Mouse (Mus musculus) embryonic facial prominence, embryonic 11.5 days (tissue): ENCODE results near the gene Utf1. TPM values are rescaled to one million over a fixed set of nuclear protein-coding genes. Genes with fewer than 3 reads are reported as not detected.

Experiments
- ATAC-seq: fragments of 200-750 bp; cut with Nextera tagmentation; replicated peaks from 2 replicates; pipeline ENCODE4 v1.8.0; 2017; ENCODE audit warnings: low read depth; ENCODE audit not compliant: insufficient number of reproducible peaks, low FRiP score, low TSS enrichment
- DNase-seq: peaks from one replicate; pipeline ENCODE4 v3.0.0-alpha.2; 2015; ENCODE audit warnings: low spot score
- H3K27ac ChIP-seq: fragments of 300-500 bp; sonication (generic); replicated peaks from 2 replicates; pipeline ENCODE4 v1.5.1; 2014; ENCODE audit warnings: mild to moderate bottlenecking, low read depth, low read length, control low read depth
- H3K27me3 ChIP-seq: fragments of 300-500 bp; sonication (generic); 2 replicates; pipeline ENCODE4 v1.6.1; 2014; ENCODE audit warnings: mild to moderate bottlenecking, low read length, moderate library complexity, mixed read lengths; ENCODE audit not compliant: control insufficient read depth, insufficient read depth
- H3K36me3 ChIP-seq: fragments of 300-500 bp; sonication (generic); replicated peaks from 2 replicates; pipeline ENCODE4 v1.6.1; 2014; ENCODE audit warnings: low read depth, mild to moderate bottlenecking, low read length, moderate library complexity, mixed read lengths; ENCODE audit not compliant: control insufficient read depth, insufficient read depth
- H3K4me1 ChIP-seq: fragments of 300-500 bp; sonication (generic); 2 replicates; pipeline ENCODE4 v1.6.1; 2014; ENCODE audit warnings: low read length, mixed read lengths; ENCODE audit not compliant: control insufficient read depth, insufficient read depth
- H3K4me2 ChIP-seq: fragments of 300-500 bp; sonication (generic); 2 replicates; pipeline ENCODE4 v1.6.1; 2014; ENCODE audit warnings: low read depth, mild to moderate bottlenecking, control low read depth, low read length, moderate library complexity
- H3K4me3 ChIP-seq: fragments of 300-500 bp; sonication (generic); 2 replicates; pipeline ENCODE4 v1.5.1; 2014; ENCODE audit warnings: low read depth, low read length, control low read depth
- H3K9ac ChIP-seq: fragments of 300-500 bp; sonication (generic); replicated peaks from 2 replicates; pipeline ENCODE4 v1.6.1; 2014; ENCODE audit warnings: mild to moderate bottlenecking, control low read depth, low read length
- H3K9me3 ChIP-seq: fragments of 300-500 bp; sonication (generic); replicated peaks from 2 replicates; pipeline ENCODE4 v1.6.1; 2016; ENCODE audit warnings: mild to moderate bottlenecking, low read length, inconsistent platforms, mixed read lengths; ENCODE audit not compliant: control insufficient read depth
- WGBS: fragments of 180-500 bp; shearing (Covaris S2); extraction: QIAGEN DNeasy Blood & Tissue Kit; methylation state at CpG from one replicate; pipeline ENCODE4 v1.1.7; 2014; 5-methylcytosine and 5-hydroxymethylcytosine counted together
- polyA plus RNA-seq: library from polyadenylated mRNA; unstranded; fragments of >200 nt; fragmentation: Nextera tagmentation; extraction: Ambion mirVana; gene quantifications from 2 replicates; pipeline ENCODE4 v1.2.1, GENCODE M21; 2014

The Utf1 gene
- polyA plus RNA-seq, 1 experiment from 2014 or later: not detected

GRCm38 (mm10) chr7:139969348-139970130 lies 25.9 kb downstream of the Utf1 start:
- 31% methylated on average over 9 of the region's 10 CpGs for WGBS
- H3K4me1 ChIP-seq: no peaks in the 10 kb centered on the region
- no peaks in the 10 kb centered on the region for H3K27me3 ChIP-seq
- no peaks in the 10 kb centered on the region for H3K9me3 ChIP-seq
- H3K4me3 ChIP-seq: no peak overlapping the region
- DNase-seq (peak; percentile 86), ATAC-seq (no peak)
- H3K27ac ChIP-seq: no peak overlapping the region
- no peak overlapping the region for H3K9ac ChIP-seq
- no peak overlapping the region for H3K4me2 ChIP-seq
- no peaks in the 10 kb centered on the region for H3K36me3 ChIP-seq

GRCm38 (mm10) chr7:139970216-139970919 lies 26.8 kb downstream of the Utf1 start:
- H3K27ac ChIP-seq: no peak overlapping the region
- WGBS: 71% methylated on average over 10 of the region's 10 CpGs
- no peaks in the 10 kb centered on the region for H3K27me3 ChIP-seq
- peak; percentile 10 for DNase-seq
- H3K4me1 ChIP-seq: no peaks in the 10 kb centered on the region
- H3K9me3 ChIP-seq: no peaks in the 10 kb centered on the region
- no peak overlapping the region for H3K4me2 ChIP-seq
- no peak overlapping the region for H3K4me3 ChIP-seq
- no peak for ATAC-seq
- H3K36me3 ChIP-seq: no peaks in the 10 kb centered on the region
- H3K9ac ChIP-seq: no peak overlapping the region

GRCm38 (mm10) chr7:139970979-139971378 lies 27.4 kb downstream of the Utf1 start:
- H3K9ac ChIP-seq: no peak overlapping the region

GRCm38 (mm10) chr7:139971436-139971835 lies 27.8 kb downstream of the Utf1 start:
- WGBS: 66% methylated on average over 6 of the region's 6 CpGs
- H3K9me3 ChIP-seq: no peaks in the 10 kb centered on the region
- no peaks in the 10 kb centered on the region for H3K4me1 ChIP-seq
- no peak overlapping the region for H3K4me2 ChIP-seq
- no peak for DNase-seq
- H3K27me3 ChIP-seq: no peaks in the 10 kb centered on the region
- H3K9ac ChIP-seq: no peak overlapping the region
- no peak overlapping the region for H3K4me3 ChIP-seq
- H3K27ac ChIP-seq: no peak overlapping the region
- no peaks in the 10 kb centered on the region for H3K36me3 ChIP-seq
- no peak for ATAC-seq

More at GRCm38 (mm10) chr7:139970979-139971378, 27.4 kb downstream of the Utf1 start:
- no peak overlapping the region for H3K4me3 ChIP-seq
- 76% methylated on average over 5 of the region's 5 CpGs for WGBS
- no peak overlapping the region for H3K4me2 ChIP-seq
- ATAC-seq: no peak
- no peaks in the 10 kb centered on the region for H3K9me3 ChIP-seq
- no peak overlapping the region for H3K27ac ChIP-seq
- no peaks in the 10 kb centered on the region for H3K27me3 ChIP-seq
- H3K4me1 ChIP-seq: no peaks in the 10 kb centered on the region
- no peak for DNase-seq
- no peaks in the 10 kb centered on the region for H3K36me3 ChIP-seq

GRCm38 (mm10) chr7:139972923-139973331 lies 29.3 kb downstream of the Utf1 start:
- no peak overlapping the region for H3K27ac ChIP-seq
- H3K9ac ChIP-seq: no peak overlapping the region
- H3K4me3 ChIP-seq: no peak overlapping the region
- H3K4me1 ChIP-seq: no peaks in the 10 kb centered on the region
- no peaks in the 10 kb centered on the region for H3K9me3 ChIP-seq
- ATAC-seq (no peak), DNase-seq (no peak)
- H3K4me2 ChIP-seq: no peak overlapping the region
- no peaks in the 10 kb centered on the region for H3K36me3 ChIP-seq
- no peaks in the 10 kb centered on the region for H3K27me3 ChIP-seq

GRCm38 (mm10) chr7:139974307-139974706 lies 30.7 kb downstream of the Utf1 start:
- Histone ChIP-seq H3K9me3 (no peaks in the 10 kb centered on the region), H3K4me1 (no peaks in the 10 kb centered on the region), H3K4me2 (no peak overlapping the region), H3K4me3 (no peak overlapping the region), H3K27ac (no peak overlapping the region), H3K27me3 (no peaks in the 10 kb centered on the region), H3K9ac (no peak overlapping the region), H3K36me3 (no peaks in the 10 kb centered on the region)
- DNase-seq: no peak
- ATAC-seq: no peak
- WGBS: 90% methylated on average over 10 of the region's 10 CpGs

GRCm38 (mm10) chr7:139975471-139975870 lies 31.9 kb downstream of the Utf1 start:
- Histone ChIP-seq H3K9ac (no peak overlapping the region), H3K4me1 (no peaks in the 10 kb centered on the region), H3K27ac (no peak overlapping the region), H3K27me3 (no peaks in the 10 kb centered on the region), H3K4me2 (no peak overlapping the region), H3K4me3 (no peak overlapping the region), H3K36me3 (no peaks in the 10 kb centered on the region), H3K9me3 (no peaks in the 10 kb centered on the region)
- no peak for ATAC-seq
- 48% methylated on average over 5 of the region's 5 CpGs for WGBS
- DNase-seq: no peak

- Histone ChIP-seq H3K27ac (no peak within 1 kb of the TSS), H3K27me3 (no peaks in the 10 kb centered on the region), H3K9me3 (no peaks in the 10 kb centered on the region), H3K4me1 (no peaks in the 10 kb centered on the region), H3K4me2 (peak within 1 kb of the TSS; percentile 75), H3K4me3 (peak within 1 kb of the TSS; percentile 39), H3K36me3 (no peaks in the 10 kb centered on the region), H3K9ac (peak within 1 kb of the TSS; percentile 61)
- WGBS: 3% methylated on average over 32 of the region's 32 CpGs
- ATAC-seq (peak; percentile 75), DNase-seq (peak; percentile 89)
Observed at GRCm38 (mm10) chr7:139978278-139978892, 34.8 kb downstream of the Utf1 start, which contains the start of gene 6430531B16Rik. TSS of gene 6430531B16Rik (minus strand) at chr7:139978755.
